Mouse (Mus musculus): ENCODE results near the gene Otof. TPM values are rescaled to one million over a fixed set of nuclear protein-coding genes. Genes with fewer than 3 reads are reported as not detected.

Otof gene
- polyA plus RNA-seq, 1 experiment = not detected

DNA sequence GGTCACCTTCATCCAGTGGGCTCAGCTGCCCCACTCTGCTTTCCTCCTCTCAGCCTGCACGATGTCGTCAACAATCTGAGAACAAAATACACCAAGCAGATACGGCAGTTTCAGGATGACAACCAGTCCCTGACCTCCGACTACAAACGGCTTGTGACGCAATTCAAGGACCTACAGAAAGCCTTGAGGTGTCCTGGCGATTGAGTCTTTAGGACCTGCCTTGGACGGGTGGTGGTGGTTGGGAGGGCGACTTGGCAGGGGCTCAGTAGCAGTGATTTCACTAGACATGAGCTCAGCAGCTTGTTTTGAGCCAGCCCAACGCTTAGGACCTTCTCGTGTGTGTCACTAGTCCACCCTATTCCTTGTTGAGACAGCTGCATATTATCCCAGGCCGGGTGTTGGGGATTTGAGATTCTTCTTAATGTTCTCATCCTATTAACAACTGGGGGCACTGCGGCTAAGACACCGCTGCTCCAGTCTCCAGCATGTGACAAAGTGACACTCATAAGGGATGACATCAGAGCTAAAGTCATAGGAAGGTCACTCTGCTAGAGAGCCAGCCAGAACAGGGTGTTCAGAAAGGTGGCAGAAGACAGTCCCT lies 106.1 kb downstream of the Otof start:
- H3K27ac ChIP-seq (ENCODE audit: insufficient read depth, low read depth, low read length) = no peak overlapping the region
- no peak overlapping the region for H3K4me3 ChIP-seq (ENCODE audit: insufficient read depth, low read length)
- no peak for TF ChIP-seq POLR2A (IDR thresholded peaks at IDR 0.05; ENCODE audit: borderline replicate concordance, low read depth, low read length)
- TF ChIP-seq CTCF (IDR thresholded peaks at IDR 0.05; ENCODE audit: low read depth, low read length) = no peak
- H3K4me1 ChIP-seq (ENCODE audit: control insufficient read depth, insufficient read depth, low read length) = no peaks in the 10 kb centered on the region

DNA sequence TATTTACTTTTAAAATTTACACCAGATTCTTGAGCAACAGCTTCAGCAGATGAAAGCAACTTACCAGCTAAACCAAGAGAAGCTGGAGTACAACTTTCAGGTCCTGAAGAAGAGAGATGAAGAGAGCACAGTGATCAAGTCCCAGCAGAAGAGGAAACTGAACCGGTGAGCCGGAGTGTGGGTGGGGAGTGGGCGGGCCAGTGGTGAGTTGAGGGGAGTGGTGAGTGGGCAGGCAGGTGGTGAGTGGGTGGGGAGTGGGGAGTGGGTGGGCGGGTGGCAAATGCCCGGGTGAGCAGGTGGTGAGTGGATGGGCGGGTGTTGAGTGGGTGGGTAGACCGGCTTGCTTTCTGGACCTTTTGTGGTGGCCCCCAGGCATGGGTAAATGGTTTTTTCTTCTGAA lies 106.6 kb downstream of the Otof start:
- Histone ChIP-seq H3K4me1 (ENCODE audit: control insufficient read depth, insufficient read depth, low read length) (no peaks in the 10 kb centered on the region), H3K27ac (ENCODE audit: insufficient read depth, low read depth, low read length) (no peak overlapping the region), H3K4me3 (ENCODE audit: insufficient read depth, low read length) (no peak overlapping the region)
- no peak for TF ChIP-seq POLR2A (IDR thresholded peaks at IDR 0.05; ENCODE audit: borderline replicate concordance, low read depth, low read length)
- no peak for TF ChIP-seq CTCF (IDR thresholded peaks at IDR 0.05; ENCODE audit: low read depth, low read length)

DNA sequence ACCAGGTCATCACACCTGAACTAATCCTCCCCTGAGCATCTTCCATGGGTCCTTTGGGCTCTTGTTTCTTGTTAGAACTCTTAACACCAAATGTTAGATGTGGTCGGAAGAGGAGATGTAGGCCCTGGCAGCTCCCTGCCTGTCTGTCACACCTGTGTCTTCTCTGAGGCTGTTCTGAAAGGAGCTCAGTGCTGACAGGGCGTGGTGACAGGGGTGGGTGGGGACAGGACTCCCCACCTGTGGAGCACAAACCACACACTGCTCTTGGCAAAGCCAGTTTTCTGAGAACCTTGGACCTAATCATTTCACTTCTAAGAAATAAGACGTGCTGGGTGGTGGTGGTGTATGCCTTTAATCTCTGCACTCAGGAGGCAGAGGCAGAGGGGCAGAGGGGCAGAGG lies 108.1 kb downstream of the Otof start:
- H3K4me3 ChIP-seq (ENCODE audit: insufficient read depth, low read length) = no peak overlapping the region
- no peaks in the 10 kb centered on the region for H3K4me1 ChIP-seq (ENCODE audit: control insufficient read depth, insufficient read depth, low read length)
- H3K27ac ChIP-seq (ENCODE audit: insufficient read depth, low read depth, low read length) = no peak overlapping the region
- TF ChIP-seq POLR2A (IDR thresholded peaks at IDR 0.05; ENCODE audit: borderline replicate concordance, low read depth, low read length) (no peak), CTCF (IDR thresholded peaks at IDR 0.05; ENCODE audit: low read depth, low read length) (no peak)

DNA sequence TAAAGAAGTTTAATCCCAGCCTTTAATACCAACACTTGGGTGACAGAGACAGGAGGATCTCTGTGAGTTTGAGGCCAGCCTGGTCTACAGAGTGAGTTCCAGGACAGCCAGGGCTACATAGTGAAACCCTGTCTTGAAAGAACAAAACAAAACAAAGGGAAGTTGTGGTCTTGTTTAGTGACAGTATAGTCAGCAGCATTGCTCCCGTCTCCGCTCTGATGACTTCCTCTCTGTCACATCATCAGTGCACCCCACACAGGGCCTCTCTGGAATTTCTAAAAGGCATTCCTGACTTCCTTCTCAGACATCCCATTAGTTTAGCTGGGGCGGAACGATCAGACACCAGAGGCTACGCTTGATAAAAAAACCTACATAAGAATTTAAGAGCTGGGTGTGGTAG lies 117.8 kb downstream of the Otof start:
- Histone ChIP-seq H3K4me1 (ENCODE audit: control insufficient read depth, insufficient read depth, low read length) (peaks cover 8% of the 10 kb centered on the region), H3K27ac (ENCODE audit: insufficient read depth, low read depth, low read length) (no peak overlapping the region), H3K4me3 (ENCODE audit: insufficient read depth, low read length) (no peak overlapping the region)
- no peak for TF ChIP-seq CTCF (IDR thresholded peaks at IDR 0.05; ENCODE audit: low read depth, low read length)
- TF ChIP-seq POLR2A (IDR thresholded peaks at IDR 0.05; ENCODE audit: borderline replicate concordance, low read depth, low read length) = no peak

DNA sequence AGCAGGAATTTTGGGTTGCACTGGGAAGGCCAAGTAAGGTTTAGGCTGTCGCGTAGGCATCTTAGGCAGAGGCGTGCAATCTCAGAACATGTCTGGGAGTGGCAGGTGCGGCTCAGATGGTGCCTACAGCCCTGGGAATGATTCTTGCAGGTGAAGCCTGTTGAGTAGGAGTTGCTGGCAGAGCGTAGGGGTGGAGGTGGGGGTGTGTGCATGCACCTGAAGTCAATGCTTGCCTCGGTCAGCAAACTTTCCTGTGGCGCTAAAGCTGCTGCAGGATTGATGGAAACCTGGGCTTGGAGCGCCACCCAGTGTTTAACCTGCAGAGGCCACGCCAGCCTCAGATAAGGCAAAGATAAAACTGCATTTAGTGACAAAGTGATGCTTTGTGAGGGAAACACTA lies 118.6 kb downstream of the Otof start:
- peaks cover 8% of the 10 kb centered on the region for H3K4me1 ChIP-seq (ENCODE audit: control insufficient read depth, insufficient read depth, low read length)
- no peak overlapping the region for H3K27ac ChIP-seq (ENCODE audit: insufficient read depth, low read depth, low read length)
- TF ChIP-seq CTCF (IDR thresholded peaks at IDR 0.05; ENCODE audit: low read depth, low read length) (peak; percentile 72), POLR2A (IDR thresholded peaks at IDR 0.05; ENCODE audit: borderline replicate concordance, low read depth, low read length) (no peak)
- no peak overlapping the region for H3K4me3 ChIP-seq (ENCODE audit: insufficient read depth, low read length)

DNA sequence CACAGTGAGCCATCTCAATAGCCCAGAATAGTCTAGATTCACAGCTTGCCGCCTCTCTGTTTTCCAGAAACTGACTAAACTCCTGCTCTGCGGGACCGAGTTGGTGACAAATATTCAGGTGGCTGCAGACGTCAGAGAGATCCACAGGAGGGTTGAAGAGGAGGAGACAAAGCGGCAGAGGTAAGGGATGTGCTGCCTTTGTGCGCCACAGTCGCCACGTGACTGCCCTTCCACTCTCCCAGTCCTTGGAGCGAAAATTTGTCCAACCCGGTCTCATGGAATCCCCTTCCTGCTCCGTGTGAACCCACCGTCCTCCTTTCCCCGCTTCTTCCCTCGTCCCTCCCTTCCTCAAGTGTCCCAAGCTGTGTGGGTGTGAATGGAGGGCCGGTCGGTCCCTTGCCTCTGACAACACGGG lies 119.1 kb downstream of the Otof start:
- TF ChIP-seq POLR2A (IDR thresholded peaks at IDR 0.05; ENCODE audit: borderline replicate concordance, low read depth, low read length) (no peak), CTCF (IDR thresholded peaks at IDR 0.05; ENCODE audit: low read depth, low read length) (no peak)
- Histone ChIP-seq H3K27ac (ENCODE audit: insufficient read depth, low read depth, low read length) (no peak overlapping the region), H3K4me3 (ENCODE audit: insufficient read depth, low read length) (no peak overlapping the region), H3K4me1 (ENCODE audit: control insufficient read depth, insufficient read depth, low read length) (peaks cover 8% of the 10 kb centered on the region)

DNA sequence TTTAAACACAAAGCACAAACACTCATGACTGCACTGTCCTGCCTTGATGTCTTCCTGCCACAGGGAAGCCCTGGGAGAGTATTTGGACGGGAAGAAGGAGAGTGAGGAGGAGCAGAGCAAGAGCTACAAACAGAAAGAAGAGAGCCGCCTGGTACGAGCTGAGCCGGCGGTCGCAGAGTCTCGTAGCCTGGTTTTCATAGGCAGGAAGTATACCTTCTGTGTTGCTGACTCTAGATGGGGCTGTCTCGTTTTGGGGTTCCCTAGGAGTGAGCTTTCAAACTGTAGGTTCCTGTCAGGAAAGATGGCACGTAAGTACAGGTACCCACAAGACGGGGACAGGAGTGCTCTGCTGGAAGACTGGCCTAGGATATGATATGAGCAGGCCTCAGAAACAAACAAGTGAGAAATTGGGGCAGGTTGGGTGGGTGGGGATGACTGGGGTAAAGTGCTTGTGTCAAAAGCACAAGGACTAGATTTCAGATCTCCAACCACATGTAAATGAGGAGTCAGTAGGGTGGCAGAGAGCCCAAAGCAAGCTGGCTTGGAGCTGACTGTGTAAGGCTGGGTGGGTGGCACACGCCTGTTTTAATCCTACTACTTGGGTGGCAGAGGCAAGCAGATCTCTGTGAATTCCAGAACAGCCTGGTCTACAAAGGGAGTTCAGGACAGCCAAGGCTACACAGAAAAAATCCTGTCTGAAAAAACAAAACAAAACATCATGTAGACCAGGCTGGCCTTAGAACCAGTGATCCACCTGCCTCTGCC lies 119.9 kb downstream of the Otof start:
- Histone ChIP-seq H3K4me1 (ENCODE audit: control insufficient read depth, insufficient read depth, low read length) (peaks cover 8% of the 10 kb centered on the region), H3K4me3 (ENCODE audit: insufficient read depth, low read length) (no peak overlapping the region), H3K27ac (ENCODE audit: insufficient read depth, low read depth, low read length) (no peak overlapping the region)
- TF ChIP-seq POLR2A (IDR thresholded peaks at IDR 0.05; ENCODE audit: borderline replicate concordance, low read depth, low read length) = no peak
- no peak for TF ChIP-seq CTCF (IDR thresholded peaks at IDR 0.05; ENCODE audit: low read depth, low read length)

DNA sequence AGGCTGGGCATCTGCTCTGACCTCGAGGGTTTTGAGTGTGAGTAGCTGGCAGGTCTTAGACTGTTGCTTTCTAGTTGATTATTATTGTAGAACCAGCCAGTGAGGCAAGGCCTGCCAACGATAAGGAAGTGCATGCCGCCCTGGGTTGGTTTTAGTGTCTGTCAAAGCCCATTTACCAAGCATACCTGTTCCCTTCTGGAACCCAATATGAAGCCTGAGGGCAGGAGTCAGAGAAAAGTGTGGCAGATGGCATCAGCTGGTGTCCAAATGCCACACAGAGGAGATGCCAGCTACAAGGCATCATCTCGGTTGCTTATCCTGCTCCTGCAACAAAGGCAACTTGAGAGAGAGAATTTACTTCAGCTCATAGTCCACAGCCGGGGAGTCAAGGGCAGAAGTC lies 120.9 kb downstream of the Otof start:
- H3K4me1 ChIP-seq (ENCODE audit: control insufficient read depth, insufficient read depth, low read length) = peaks cover 8% of the 10 kb centered on the region
- no peak overlapping the region for H3K27ac ChIP-seq (ENCODE audit: insufficient read depth, low read depth, low read length)
- H3K4me3 ChIP-seq (ENCODE audit: insufficient read depth, low read length) = no peak overlapping the region
- no peak for TF ChIP-seq CTCF (IDR thresholded peaks at IDR 0.05; ENCODE audit: low read depth, low read length)
- no peak for TF ChIP-seq POLR2A (IDR thresholded peaks at IDR 0.05; ENCODE audit: borderline replicate concordance, low read depth, low read length)

Other genes starting within 250 kb of the Otof start
- gene Selenoi, start 229.4 kb downstream of the Otof start, polyA plus RNA-seq (2012; ENCODE audit: insufficient read depth, insufficient read length, missing spikeins) = 10.9 and 13.5 TPM in 2 replicates
- gene Drc1, start 180.5 kb downstream of the Otof start, polyA plus RNA-seq (2012; ENCODE audit: insufficient read depth, insufficient read length, missing spikeins) = not detected in 2 replicates
- gene 1700001C02Rik, start 4.1 kb upstream of the Otof start, polyA plus RNA-seq (2012; ENCODE audit: insufficient read depth, insufficient read length, missing spikeins) = not detected in 2 replicates
- gene Cib4, start 83.9 kb upstream of the Otof start, polyA plus RNA-seq (2012; ENCODE audit: insufficient read depth, insufficient read length, missing spikeins) = not detected in 2 replicates
- not detected in 2 replicates for gene Kcnk3, start 126.2 kb upstream of the Otof start, polyA plus RNA-seq (2012; ENCODE audit: insufficient read depth, insufficient read length, missing spikeins)
- 77.3 and 78.2 TPM in 2 replicates for gene Slc35f6, start 186.0 kb upstream of the Otof start, polyA plus RNA-seq (2012; ENCODE audit: insufficient read depth, insufficient read length, missing spikeins)
- gene Cenpa, start 204.8 kb upstream of the Otof start, polyA plus RNA-seq (2012; ENCODE audit: insufficient read depth, insufficient read length, missing spikeins) = 81.0 and 87.8 TPM in 2 replicates
- gene Dpysl5, start 249.6 kb upstream of the Otof start, polyA plus RNA-seq (2012; ENCODE audit: insufficient read depth, insufficient read length, missing spikeins) = not detected in 2 replicates

All from bone marrow macrophage, adult 2 months (primary cell).